Mouse (Mus musculus) induced T-regulatory cell, adult 2 months (primary cell): Measurements from ENCODE around the gene Sgtb.

Experiments used
- DNase-seq: peaks from one replicate; pipeline ENCODE4 v3.0.0-alpha.2; 2012; ENCODE audit warnings: low read depth

Sgtb gene

DNA sequence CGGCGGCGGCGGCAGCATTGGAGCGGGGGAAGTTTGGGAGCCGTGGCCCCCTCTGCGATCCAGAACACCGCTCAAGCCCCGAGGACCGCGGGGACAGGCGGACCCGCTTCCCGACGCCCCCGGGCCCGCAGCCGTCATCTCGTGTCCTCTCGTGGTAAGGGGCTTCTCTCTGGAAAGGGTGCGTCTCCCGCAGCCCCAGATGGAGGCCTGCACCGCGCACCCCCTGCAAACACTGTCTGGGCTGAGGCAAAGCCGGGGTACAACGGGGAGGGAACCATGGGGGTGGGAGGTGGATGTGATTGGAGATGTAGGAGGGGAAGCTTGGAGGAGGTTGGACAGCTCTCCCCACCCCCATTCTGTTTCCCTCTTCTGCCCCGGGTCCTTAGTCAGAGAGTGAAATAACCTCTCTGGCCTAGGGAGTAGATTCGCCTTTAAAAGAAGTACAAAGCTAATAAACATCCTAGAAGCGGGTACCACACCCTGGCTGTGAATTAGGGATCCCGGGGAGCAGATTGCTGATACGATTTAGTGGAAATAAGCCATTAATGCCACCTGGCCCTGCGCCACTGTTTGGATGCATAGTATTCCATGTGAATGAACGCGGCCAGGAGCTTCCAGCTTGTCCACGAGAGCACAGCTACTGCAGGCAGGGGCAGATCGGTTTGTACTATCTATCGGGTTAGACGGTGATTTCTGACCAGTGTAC is 428 bp downstream of the Sgtb start:
- no peak for DNase-seq

GRCm38 (mm10) chr13:104110526-104110925 is 985 bp downstream of the Sgtb start:
- no peak for DNase-seq

GRCm38 (mm10) chr13:104112266-104112900 is 2.8 kb downstream of the Sgtb start:
- DNase-seq = peak; percentile 68

- DNase-seq = peak; percentile 55
These were observed 4.2 kb downstream of the Sgtb start for GRCm38 (mm10) chr13:104113782-104114181.

- no peak for DNase-seq
These were observed 5.3 kb downstream of the Sgtb start for GRCm38 (mm10) chr13:104114827-104115226.

DNA sequence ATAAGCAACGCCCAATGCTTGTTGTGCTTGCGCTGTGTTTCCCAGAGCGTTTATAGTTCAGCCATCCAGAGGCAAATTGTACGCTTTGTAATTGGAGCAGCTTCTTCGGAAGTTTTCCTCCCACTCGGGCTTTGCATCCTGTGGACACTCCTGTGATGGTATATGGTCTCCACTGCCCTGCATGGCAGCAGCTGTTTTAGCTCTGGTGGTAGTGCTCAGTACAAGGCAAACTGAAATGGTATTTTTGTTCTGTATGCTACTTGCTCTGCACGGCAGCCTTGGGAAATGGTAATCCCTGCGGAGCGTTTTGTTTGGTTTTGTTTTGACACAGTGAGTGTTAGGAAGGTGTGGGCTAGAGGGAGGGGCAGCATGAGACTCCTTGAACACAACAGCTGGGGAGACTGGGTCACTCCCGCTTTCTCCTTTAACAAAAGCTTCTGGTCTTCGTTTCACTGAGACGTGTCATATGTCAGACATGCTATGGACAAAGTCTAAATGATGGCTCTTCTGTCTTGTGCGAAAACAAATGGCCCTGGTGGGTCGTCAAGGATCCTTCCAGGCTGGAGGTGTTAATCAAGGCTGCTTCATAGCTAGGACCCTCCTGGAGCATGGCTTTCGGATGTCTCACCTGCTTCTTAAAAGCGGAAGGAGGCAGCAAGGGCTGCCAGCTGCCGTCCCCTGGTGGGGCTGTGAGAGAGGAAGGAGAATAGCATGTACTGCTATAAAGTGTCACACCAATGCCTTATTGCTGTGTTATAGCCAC is 12.7 kb downstream of the Sgtb start:
- DNase-seq = no peak

DNA sequence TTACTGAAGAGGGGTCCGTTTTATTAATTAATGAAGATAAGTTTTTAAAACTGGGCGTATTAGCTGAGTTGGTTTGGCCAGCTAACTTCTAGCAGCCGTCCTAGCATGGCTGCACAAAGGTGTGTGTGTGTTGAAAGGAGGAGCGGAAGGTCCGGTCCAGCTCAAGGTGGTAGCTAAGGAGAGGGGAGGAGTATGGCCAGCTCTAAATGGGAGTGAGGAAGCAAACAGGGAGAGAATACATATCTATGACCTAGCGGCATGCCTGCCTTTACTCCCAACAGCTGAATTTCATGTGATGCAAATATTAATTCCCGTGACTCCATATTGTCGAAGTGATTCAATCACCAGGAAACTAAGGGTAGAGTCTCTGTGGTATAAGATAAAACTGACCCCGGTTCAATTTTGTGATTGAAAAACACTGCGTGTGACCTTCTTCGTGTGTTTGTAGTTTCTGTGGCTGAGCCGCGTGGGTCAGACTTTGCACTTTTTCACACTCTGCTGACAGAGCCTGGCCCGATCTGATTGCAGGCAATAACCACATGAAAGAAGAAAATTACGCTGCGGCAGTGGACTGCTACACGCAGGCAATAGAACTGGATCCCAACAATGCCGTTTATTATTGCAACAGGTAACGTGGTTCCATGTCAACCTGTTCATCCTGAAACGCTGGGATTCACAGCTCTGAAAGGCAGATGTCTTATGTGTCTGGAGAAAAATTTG is 14.3 kb downstream of the Sgtb start:
- no peak for DNase-seq

- DNase-seq = no peak
These were observed 23.0 kb downstream of the Sgtb start for GRCm38 (mm10) chr13:104132561-104132960.

- DNase-seq = no peak
These were observed 25.1 kb downstream of the Sgtb start for GRCm38 (mm10) chr13:104134510-104135085.

DNA sequence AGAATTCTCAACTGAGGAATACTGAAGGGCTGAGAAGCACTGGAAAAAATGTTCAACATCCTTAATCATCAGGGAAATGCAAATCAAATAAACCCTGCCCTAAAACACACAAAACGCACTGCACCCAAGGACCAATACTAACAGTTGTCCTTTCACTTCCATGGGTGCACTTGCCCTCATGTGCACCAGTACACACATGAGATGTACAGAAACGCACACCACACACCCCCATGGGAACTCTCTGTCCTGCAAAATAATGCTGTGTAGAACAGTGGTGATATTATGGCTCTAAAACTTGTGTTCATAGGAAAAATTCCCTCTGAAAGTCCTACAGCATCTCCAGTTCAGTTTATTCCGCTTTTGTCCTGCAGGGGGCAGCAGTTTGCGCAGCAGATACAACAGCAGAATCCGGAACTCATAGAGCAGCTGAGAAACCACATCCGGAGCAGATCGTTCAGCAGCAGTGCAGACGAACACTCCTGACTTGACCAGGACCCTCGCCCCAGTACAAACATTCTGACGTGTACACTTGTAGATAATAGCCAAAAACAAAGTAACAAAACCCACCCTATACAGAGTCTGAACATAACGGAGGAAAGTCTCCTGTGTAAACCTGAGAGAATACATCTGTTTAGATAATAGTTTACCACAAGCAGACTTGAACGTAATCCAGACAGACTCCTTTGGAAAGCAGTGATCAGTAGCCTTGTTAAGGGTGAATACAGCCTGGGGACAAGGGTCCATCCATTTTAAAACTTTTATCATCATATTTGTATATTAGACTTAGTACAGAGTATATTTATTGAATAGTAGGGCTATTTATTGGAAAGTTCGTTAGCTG is 30.0 kb downstream of the Sgtb start:
- peak; percentile 93 for DNase-seq

DNA sequence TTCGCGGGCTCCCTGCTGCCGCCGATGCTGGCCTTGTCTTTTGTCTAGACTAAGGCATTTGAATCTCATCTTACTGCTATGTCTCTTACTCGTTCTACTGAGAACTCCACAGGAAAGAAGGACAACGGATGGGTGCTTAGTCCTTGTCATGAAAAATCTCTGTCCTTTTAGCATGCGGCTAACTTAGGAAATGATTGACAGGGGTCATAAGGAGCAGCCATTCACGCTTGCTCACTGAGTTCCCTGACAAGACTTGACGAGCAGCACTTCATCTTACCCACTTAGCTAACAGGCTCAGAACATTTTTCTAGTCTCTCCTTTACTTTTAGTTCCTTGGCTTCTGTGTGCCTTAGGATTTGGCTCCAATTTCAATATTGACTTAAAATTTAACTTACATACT is 35.3 kb downstream of the Sgtb start:
- no peak for DNase-seq

GRCm38 (mm10) chr13:104145646-104146045 is 36.1 kb downstream of the Sgtb start:
- no peak for DNase-seq

DNA sequence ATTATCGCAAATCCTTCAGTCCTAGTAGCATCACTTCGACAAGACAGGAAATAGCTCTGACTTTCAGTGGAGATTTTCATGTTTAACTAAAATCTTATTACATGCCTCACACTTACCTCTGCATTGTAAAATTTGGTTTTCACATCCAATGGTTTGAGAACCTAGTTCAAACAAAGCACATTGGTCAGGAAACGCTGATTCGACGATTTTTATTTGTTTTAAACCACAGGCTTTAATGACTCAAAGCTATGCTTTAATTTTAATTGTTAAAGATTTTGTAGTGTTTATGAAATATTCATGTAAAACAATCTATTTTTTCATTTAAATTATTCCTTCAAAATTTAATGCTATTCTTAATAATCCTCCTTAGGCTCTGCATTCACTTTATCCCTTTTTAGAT is 44.6 kb downstream of the Sgtb start:
- no peak for DNase-seq

GRCm38 (mm10) chr13:104155106-104155505 is 45.6 kb downstream of the Sgtb start:
- DNase-seq = no peak

- no peak for DNase-seq
These were observed 46.1 kb downstream of the Sgtb start for GRCm38 (mm10) chr13:104155686-104156085.

GRCm38 (mm10) chr13:104171711-104172110 is 62.2 kb downstream of the Sgtb start:
- no peak for DNase-seq

GRCm38 (mm10) chr13:104172498-104172897 is 63.0 kb downstream of the Sgtb start:
- DNase-seq = no peak

GRCm38 (mm10) chr13:104176874-104177273 is 67.3 kb downstream of the Sgtb start:
- DNase-seq = peak; percentile 18

DNA sequence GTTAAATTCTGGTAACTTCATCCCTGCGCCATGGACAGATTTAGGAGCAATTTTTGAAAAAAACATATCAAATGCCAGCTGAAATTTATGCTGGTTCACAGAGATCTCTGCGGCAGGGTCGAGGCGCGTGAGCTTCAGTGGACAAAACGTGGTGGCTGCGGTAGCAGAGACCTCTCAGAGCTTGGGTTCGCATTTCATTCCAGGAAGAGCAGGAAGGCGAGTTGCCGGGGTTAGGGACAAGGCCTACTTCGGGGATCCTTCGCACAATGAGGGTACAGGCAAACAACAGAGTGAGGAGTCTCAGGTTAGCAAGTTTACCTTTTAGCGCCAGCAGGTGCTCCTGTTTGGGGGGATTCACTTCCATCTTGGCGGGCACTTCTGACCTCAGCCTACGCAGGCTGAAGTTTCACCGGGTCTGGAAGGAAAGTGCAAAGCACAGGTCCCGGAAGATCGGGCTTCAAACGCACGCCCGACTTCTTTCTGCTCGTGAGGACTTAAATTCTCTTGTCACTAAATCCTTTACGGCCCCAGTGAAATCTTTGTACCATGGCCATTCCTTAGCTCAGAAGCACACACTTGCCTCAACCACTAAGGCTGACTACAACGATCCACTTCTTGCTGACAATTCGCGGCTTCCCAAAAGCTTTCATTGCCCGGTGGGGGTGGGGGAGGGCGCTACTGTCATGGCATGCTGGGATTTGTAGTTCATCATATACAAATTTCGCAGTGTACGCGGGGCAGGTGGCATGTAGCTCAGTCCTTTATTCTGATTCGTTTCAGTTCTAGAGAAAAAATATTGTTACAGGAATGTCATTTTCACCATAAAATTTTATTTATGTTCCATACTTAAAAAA is 68.5 kb downstream of the Sgtb start, which contains the start of gene Trappc13:
Gene Trappc13 (minus strand): TSS at position 674 of the 854 bp plus-strand sequence.
- DNase-seq = no peak

GRCm38 (mm10) chr13:104178650-104179121 is 69.1 kb downstream of the Sgtb start, which contains the start of gene Trim23:
Gene Trim23 (plus strand): TSS chr13:104178797.
- DNase-seq = peak; percentile 100
